Mouse (Mus musculus) spleen, postnatal 14 days (tissue): ENCODE results near the gene Ptgr2.
"Not testable (repeated sequence)": the region's sequence is repeated elsewhere in the genome, so short reads cannot be mapped to it uniquely, and the experiment has no call there.

Experiments used
- DNase-seq, 2 experiments: peaks; one replicate each; pipeline ENCODE4 v3.0.0; 2021 to 2022; ENCODE audit warnings: low spot score in 2 of 2

Ptgr2 gene

DNA sequence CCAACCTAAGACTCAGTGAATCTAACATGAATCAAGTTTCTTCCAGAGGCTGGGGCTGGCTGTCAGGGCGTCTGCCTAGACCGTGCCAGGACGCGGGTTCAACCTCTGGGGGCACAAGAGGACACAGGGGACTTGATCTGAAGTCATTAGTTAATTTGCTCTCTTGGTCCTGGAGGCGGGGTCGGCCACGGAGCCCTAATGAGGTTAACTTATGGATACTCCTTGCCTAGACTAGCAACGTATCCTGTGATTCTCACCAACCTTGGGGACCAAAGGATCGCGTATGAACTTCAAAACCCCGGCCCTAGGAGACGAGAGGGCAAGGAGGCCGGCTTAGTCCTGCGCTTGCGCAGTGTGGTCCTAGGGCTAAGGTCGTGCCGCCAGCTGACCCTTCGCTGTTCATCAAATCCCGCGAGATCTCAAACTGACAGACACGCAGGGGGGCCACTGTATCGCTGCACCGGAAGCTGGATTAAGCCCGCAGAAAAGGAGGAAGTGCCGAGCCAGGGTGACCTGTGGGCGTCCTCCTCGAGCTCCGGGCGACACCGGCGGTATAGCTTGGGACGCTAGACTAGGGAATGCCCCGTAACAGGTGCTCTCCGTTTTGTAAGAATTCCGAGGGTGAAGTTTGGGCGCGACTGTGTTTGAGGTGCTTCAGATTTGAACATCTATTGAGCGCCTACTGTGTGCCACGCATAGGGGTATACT, at the start of gene Ptgr2:
TSS of gene Ptgr2 (plus strand) at position 348 of the 708 bp plus-strand sequence.
- DNase-seq, result peak; percentile 82 to 88

DNA sequence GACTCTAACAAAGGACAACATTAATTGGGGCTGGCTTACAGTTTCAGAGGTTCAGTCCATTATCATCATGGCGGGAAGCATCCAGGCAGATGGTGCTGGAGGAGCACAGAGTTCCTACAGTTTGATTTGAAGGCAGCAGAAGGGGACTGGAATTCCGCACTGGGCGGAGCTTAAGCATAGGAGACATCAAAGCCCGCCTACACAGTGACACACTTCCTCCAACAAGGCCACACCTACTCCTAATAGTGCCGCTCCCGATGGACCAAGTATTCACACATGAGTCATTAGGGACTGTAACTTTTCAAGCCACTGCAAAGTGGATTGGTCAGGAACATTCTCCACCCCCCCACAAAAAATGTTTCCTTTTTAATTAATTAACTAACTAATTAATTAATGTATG, 49.5 kb upstream of the Ptgr2 start:
- no peak for DNase-seq

DNA sequence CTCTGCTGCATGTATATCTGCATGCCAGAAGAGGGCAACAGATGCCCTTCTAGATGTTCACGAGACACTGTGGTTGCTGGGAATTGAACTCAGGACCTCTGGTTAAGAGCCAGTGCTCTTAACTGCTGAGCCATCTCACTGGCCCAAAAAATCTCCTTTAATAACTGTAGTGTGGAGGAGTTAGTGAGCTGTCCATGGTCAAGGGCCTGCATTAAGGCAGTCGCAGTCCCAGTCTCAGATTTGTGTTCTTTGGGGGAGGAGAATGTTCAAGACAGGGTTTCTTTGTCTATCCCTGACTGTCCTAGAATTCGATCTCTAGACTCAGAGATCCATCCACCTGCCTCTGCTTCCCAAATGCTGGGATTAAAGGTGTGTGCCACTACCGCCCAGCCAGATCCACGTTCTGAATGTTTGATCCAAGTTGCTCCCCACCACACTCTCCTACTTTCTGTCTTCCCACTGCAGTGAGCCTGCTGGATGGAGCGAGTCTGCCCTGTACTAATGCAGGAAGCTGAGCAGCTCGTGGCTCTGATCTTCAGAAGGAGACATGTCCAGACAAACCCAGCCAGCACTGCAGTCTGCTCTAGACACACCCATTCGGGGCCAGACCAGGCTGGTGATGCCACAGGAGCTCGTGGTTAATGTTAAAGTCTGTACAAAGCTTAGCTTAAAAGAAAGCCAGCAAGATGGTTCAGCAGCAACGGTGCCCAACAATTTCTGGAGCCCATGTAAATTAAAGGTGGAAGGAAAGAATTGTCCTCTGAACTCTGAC, 48.9 kb upstream of the Ptgr2 start:
- DNase-seq, result no peak

DNA sequence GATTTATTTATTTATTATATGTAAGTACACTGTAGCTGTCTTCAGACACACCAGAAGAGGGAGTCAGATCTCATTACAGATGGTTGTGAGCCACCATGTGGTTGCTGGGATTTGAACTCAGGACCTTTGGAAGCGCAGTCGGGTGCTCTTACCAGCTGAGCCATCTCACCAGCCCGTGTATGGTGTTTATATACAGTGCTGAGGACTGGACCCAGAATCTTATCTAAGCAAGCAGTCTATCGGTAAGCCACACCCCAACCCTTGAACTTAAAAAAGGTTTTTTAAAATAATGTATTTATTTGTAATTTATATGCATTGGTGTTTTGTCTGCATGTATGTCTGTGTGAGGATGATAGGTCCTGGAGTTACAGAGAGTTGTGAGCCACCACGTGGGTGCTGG, 48.0 kb upstream of the Ptgr2 start:
- not testable (repeated sequence) for DNase-seq

DNA sequence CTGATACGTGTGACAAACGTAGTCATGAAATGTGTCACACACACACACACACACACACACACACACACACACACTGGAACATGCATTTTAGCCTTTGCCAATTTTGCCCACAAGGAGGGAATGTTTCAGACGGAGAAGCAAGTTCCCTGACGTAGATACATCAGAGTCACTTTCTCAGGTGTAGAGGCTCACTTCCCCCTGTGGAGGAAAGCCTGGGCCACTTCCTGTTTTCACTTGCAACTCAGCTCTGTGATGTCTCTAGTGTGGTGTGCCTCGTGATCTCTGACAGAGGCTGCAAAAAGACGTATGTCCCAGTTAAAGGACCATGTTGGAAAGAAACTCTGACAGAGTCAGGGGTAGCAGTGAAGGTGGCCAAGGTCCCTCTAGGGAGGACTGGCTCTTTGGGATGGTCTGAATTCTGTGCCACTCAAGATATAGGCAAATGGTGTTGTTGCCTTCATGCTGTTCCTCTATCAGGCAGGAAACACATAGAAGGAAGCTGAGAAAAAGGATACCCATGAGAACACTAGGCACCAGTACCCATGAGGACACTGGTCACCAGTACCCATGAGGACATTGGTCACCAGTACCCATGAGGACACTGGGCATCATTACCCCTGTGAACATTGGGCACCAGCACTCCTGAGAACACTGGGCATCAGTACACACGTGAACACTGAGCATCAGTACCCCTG, 41.8 kb upstream of the Ptgr2 start:
- peak in 1 of 2 experiments; percentile 42 for DNase-seq

DNA sequence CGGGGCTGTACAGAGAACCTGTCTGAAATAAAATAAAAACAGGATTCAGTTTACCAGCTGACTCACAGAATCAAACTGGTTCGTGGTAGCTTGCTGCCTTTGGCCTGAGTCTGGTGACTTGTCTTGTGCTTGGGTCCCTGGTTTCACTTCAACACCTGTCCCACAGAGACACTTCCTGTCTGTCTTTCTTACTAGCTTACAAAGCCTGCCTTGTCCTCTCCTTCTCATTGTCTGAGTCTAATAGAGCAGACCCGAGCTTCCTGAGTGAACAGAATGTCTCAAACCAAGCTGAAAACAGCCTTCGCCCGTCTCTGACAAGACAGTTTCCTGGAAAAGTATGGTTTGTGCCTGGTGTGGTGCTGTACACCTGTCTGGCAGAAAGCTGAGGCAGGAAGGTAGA, 39.3 kb upstream of the Ptgr2 start:
- no peak for DNase-seq

DNA sequence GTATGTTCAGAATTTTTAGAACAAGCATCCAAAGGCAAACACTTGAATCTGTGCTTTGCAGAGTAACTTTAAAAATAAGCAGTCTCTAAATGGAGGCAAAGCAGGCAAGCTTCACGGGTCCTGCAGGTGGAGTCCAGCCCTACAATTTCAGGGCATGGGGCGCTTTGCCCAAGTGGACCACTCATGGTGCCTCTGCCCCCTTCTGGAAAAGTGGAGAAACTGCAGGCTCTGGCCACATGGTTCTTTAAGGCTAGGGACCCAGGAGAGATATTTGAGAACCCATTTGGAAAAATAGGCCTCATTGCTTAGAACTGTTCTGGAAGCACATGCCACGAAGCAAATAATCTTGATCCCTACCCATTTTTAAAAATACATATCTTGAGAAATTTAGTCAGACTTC, 35.8 kb upstream of the Ptgr2 start:
- peak; percentile 41 to 66 for DNase-seq

DNA sequence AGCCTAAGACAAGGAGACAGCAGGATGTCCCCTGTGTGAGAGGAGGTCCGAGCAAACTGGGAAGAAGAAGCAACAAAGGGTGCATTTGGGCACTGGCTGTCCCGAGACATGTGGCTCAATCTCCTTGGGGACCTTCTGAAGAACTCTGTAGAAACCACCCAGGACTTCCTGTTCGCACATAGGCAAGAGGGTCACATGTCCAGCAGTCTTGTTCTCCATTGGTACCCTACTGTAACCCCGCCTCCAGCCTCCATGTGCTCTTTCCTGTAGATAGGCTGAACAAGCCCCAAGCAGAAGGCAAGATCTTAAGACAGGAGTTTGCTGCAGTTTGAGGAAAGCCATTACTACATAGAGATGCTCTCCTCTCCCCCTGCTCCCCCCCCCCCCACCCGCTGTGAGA, 32.2 kb upstream of the Ptgr2 start:
- DNase-seq, result no peak

DNA sequence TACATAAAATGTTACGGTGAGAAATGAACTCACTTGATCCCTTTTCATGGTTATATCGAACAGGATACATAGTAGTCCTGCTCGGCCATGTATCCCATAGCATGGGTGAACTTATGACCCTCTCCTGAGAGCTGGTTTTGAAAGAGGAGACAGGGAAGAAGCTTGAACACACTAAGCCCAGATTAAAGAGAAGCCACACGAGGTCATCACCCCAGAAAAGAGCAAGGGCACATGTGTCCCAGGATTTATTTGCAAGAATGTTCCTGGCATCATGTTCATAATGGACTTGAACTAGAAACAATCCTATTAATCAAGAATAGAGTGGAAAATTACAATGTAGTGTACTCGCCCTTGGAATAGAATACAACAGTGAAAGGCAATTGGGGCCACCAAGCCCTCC, 30.1 kb upstream of the Ptgr2 start:
- DNase-seq, result no peak

DNA sequence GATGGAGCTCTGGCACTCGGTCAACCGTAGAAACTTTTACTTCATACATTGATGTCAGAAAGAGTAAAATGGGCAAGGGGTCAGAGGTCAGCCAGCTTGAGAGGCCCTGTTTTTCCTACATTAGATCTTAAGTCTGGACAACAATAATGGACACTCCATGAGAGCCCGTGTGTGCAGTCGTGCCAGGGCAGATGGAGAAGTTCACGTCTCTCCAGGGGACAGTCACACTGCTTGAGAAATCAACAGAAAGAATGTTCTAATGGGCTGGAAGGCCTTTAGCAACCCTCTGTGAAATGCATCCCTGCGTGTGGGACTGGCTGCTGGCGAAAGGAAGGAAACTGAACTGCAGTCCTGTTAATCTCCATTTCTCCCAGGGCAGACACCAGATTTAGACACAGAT, 24.7 kb upstream of the Ptgr2 start:
- no peak for DNase-seq

DNA sequence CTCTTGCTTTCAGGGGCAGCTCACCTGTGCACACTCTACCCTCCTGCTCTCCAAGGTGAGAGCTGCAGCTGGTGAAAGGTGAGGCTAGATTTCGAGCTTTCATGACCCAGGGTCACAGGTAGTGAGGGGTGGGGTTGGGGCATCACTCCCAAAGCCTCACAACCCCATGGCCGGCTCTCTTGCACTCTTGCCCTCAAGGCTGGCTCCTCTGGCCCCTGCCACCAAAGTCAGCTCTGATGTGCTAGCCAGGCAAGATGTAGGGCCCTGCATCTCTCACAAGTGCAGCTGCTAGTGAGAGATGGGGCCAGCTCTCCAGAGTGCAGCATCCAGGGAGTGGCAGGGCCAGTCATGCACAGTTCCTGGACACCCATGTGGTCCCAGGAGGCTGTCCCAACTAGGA, 17.8 kb upstream of the Ptgr2 start:
- DNase-seq, result no peak

DNA sequence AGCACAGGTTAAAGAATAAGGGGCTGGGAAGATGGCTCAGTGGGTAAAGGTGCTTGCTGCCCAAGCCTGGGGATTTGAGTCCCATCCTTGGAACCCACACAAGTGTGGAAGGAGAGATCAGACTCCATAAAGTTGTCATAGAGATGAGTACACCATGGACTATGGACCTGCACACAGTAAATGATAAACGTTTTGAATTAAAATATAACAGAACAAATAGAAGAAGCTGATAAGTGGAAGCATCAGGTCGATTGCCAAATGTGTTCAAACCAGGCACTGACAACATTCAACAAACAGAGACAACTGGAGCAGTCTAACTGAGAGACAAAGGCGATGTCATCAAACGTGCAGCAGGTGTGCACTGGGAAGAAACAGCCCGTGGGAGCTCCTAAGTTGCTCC, 11.7 kb upstream of the Ptgr2 start:
- DNase-seq, result no peak

DNA sequence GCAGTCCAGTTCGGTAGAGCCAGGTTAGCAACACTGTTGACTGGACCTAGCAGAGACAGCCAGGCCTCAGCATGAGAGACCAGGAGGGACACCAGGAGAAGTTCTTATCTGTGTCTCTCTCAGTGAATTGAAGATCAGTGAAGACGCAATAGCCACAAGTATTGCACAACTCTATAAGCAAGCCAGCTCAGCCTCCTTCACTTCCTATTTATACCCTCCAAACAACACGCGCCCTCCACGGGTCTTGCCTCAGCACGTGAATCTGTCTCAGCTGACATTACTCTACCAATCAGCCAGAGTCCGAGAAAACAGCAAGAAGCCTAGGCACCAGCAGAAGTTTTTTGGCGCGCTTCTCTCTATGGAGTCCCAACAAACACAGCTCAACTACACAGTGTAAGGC, 9.7 kb upstream of the Ptgr2 start:
- no peak for DNase-seq

DNA sequence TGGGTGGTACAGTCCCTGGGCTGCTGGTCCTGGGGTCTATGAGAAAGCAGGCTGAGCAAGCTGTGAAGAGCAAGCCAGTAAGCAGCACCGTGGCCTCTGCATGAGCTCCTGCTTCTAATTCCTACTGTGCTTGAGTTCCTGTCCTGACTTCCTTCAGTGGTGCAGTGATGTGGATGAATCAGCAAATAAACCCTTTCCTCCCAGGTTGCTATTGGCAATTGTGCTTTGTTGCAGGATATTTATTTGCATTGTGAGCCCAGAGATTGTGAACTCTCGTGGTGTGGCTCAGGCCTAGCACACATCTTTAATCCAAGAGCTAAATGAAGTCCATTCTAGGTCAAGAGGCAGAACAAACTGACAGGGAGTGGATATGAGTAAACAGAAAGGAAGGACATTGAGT, 8.7 kb upstream of the Ptgr2 start:
- DNase-seq, result no peak

DNA sequence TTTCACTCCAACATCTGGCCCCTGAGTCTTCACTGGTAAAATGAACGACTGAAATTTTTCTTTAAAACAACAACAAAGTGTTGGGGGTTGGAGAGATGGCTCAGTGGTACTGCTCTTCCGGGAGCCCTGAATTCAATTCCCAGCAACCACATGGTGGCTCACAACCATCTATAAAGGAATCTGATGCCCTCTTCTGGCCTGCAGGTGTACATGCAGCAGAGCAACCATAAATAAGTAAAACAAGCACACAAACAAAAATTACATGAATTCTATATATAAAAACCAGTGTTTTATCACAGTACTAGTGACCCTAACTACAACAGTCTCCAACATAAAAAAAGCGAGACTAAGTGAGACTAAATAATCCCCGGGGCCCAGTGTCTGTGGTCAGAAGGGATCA, 8.2 kb upstream of the Ptgr2 start:
- DNase-seq, result no peak

DNA sequence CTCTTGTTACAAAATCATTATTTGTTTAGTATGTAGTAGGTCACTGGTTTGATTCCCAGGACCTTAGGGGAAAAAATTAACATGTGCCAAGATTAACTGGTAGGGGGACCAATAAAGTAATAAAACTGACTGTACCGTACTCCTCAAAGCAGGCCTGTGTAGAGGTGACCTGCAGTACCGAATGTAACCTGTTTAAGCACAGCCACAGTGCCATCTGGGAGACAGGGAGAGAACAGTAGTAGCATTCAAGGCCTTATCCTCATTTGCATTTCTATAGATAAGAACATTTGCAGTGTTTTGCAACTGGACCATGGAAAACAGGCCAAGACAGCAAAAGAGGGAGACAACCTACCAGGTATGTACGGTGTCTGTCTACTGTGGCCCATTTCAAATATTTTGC, 7.2 kb upstream of the Ptgr2 start:
- DNase-seq, result no peak

DNA sequence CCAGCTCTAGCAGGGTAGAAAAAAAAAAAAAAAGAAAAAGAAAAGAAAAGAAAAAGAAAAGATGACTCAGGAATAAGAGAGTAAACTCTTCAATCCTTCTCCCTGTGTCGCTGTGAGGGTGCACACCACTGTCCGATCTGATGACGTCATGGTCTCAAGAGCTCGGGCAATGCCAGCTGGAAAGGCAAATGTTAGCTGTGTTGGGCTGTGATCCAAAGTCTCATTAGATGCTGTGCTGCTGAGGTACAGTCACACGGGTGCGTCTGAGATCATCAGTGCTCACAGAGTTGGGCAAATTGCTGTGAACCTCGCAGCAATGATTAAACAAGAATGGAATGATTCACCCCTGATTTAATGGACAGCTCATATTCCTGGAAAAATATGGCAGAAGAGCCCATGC, 6.1 kb upstream of the Ptgr2 start:
- DNase-seq, result no peak

DNA sequence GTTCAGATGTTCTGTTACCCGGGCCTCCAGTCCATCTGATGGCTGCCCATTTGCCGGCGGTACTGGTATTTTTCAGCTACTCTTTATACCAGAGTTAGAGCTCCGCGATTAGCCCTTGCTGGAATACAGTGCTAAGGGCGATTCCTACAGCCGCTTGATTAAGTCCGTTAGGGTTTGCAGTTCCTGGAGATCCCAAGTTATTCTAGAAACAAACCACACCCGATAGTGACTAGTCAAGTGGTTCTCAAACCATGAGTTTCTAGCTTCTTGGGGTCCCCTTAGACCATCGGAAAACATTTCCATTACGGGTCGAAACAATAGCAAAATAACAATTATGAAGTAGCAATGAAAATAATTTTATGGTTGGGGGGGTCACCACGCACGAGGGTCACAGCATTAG, 641 bp upstream of the Ptgr2 start:
- DNase-seq, result no peak

DNA sequence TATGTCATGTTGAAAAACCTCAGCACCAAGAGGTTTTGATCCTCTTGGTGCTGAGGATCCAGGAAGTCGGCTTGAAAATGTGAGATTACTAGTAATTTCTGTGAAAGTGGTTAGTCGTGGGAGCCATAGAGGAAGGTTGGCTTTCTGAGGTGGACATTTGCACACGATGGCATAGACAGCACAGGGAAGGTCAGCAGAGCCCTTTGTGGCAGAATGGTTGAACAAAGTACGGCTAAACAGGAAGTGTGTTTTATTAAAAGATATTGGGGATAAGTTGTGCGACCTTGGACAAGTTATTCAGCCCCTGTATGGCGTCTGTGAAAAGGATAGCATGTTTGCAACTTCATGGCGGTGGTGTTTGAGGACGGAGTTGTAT, 549 bp downstream of the Ptgr2 start:
- DNase-seq, result no peak

DNA sequence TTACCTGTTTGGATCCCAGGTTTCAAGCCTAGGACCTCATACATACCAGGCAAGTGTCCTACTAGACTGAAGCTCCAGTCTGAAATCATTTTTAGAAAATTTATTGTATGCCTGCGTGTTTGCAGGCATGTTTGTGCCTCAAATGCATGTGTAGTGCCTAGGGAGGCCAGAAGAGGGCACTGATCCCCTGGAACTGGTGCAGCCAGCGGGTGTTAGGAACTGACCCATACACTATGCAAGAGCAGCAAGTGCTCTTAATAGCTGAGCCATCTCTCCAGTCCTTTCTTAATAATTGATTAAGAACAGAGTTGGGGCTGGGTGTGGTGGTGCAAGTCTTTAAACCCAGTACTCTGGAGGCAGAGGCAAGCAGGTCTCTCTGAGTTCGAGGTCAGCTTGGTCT, 3.4 kb downstream of the Ptgr2 start:
- DNase-seq, result peak; percentile 57 to 67

DNA sequence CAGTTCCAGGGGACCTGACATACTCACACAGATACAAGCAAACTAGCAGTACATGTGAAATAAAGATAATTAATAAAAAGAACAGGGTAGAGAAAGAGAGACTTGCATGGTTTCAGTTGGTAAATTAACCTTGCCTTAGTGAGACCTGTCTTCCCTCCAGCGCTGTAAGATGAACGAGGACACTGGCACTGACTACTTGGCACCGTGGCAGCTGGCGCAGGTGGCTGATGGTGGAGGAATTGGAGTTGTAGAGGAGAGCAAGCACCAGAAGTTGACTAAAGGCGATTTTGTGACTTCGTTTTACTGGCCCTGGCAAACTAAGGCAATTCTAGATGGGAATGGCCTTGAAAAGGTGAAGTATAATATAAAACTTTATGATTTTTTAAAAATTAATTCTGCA, 12.8 kb downstream of the Ptgr2 start:
- DNase-seq, result no peak

DNA sequence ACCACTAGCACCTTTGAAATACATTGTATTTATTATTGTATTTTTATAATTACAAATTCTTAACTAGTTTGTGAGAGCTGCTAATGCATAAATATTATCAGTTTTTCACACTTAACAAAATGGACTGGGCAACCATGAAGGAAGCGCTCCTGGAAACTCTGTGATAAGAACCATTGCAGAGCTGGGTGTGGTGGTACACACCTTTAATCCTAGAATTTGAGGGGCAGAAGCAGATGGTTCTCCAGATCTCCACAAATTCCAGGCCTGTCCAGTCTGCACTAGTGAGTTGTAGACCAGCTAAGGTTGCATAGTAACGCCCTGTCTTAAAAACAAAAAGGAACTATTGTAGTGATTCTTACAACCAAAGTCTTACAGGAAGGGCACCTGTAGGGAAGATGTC, 14.2 kb downstream of the Ptgr2 start:
- DNase-seq, result no peak

DNA sequence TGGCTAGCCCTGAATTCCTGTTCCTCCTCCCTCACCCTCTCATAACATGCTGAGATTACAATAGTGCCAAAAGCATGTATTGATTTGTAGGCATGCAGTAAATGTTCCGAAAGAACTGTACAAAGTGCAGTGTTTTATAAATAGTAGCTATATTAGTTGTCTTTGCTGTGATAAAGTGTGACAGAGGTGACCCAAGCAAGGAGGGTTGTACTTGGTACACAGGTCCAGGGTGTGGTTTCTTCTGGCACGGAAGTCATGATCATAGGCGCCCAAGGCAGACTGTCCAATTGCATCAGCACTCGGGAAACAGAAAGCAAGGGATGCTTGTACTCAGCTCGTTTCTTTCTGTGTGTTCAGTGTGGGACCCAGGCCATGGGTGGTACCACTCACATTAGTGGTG, 19.1 kb downstream of the Ptgr2 start:
- no peak for DNase-seq
